Comparison of ENCODE assay signal across 30 mouse cellular contexts in the genomic region with DNA sequence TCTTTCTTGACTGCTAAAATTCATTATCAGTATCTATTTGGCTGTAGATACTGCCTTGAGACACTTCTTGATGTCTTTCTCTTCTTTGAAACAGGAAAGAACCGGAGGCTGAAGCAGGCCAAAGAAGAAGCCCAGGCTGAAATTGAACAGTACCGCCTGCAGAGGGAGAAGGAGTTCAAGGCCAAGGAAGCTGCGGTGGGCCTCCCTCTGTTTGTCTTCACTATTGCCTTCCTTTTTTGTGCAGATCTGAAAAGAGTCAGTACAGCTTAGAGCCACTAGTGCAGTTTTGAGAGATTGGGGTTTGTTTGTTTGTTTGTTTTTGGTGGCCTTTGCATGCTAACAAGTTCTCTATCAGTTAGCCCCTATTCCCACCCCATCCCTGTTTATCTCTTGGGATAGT. TPM values are rescaled to one million over a fixed set of nuclear protein-coding genes. Genes with fewer than 3 reads are reported as not detected.
DNase-seq lines count a peak whose midpoint lies in the region; ATAC-seq and TF ChIP-seq lines count a peak whose summit lies in the region.
"Had no signal": no experiment of that assay in that cellular context is flagged by ENCODE, and none has a peak within 500 bp of the region (broad histone marks: within the 10 kb centered on the region; RNA-seq: fewer than 3 reads in every experiment).

No protein-coding gene starts in this region.

- intact Hi-C loops in heart, postnatal 25 days (cut with DNase I) = no loop called here

- 72% methylated on average over 3 of the region's 3 CpGs for WGBS in forebrain, postnatal 0 days
- WGBS in forebrain, embryonic 11.5 days = 92% methylated on average over 3 of the region's 3 CpGs
- WGBS in thymus, adult 2 months = 58% methylated on average over 3 of the region's 3 CpGs
- 84% methylated on average over 3 of the region's 3 CpGs for WGBS in kidney, embryonic 16.5 days

- TF ChIP-seq CTCF in forebrain, postnatal 0 days (IDR thresholded peaks at IDR 0.05; ENCODE audit: low read depth) = peak; percentile 33; the same call in 1 of the 2 replicates
- no peak for TF ChIP-seq CTCF in thymus, adult 2 months (IDR thresholded peaks at IDR 0.05; ENCODE audit: borderline replicate concordance, control insufficient read depth, extremely low read depth, insufficient read depth, low read length, poor library complexity)

- H3K9ac ChIP-seq in forebrain, postnatal 0 days = no peak overlapping the region
- H3K9ac ChIP-seq in forebrain, embryonic 11.5 days (ENCODE audit: low read length) = no peak overlapping the region
- H3K9ac ChIP-seq in kidney, embryonic 16.5 days (replicated peaks; ENCODE audit: low read length) = no peak overlapping the region
- H3K9ac ChIP-seq: embryonic facial prominence, embryonic 15.5 days; forebrain, embryonic 15.5 days; heart, embryonic 12.5 days; hindbrain, embryonic 12.5 days; limb, embryonic 15.5 days; liver, embryonic 14.5 days; lung, embryonic 14.5 days; midbrain, embryonic 15.5 days; neural tube, embryonic 15.5 days had no signal

- H3K4me3 ChIP-seq in forebrain, postnatal 0 days (ENCODE audit: low read depth, low read length) = no peak overlapping the region
- H3K4me3 ChIP-seq in forebrain, embryonic 11.5 days (ENCODE audit: low read depth, low read length) = no peak overlapping the region
- H3K4me3 ChIP-seq in thymus, adult 2 months (ENCODE audit: control insufficient read depth, insufficient read depth, low read length) = no peak overlapping the region
- H3K4me3 ChIP-seq in kidney, embryonic 16.5 days (ENCODE audit: low read length) = no peak overlapping the region
- H3K4me3 ChIP-seq: embryonic facial prominence, embryonic 15.5 days; forebrain, embryonic 15.5 days; heart, embryonic 12.5 days; hindbrain, embryonic 12.5 days; limb, embryonic 15.5 days; midbrain, embryonic 15.5 days; neural tube, embryonic 15.5 days had no signal

- no peak overlapping the region for H3K27ac ChIP-seq in forebrain, postnatal 0 days (ENCODE audit: low read depth, low read length)
- no peak overlapping the region for H3K27ac ChIP-seq in forebrain, embryonic 11.5 days (ENCODE audit: low read depth, low read length)
- no peak overlapping the region for H3K27ac ChIP-seq in thymus, adult 2 months (ENCODE audit: control insufficient read depth, insufficient read depth, low read length)
- H3K27ac ChIP-seq in kidney, embryonic 16.5 days (ENCODE audit: low read length) = no peak overlapping the region
- H3K27ac ChIP-seq: embryonic facial prominence, embryonic 15.5 days; forebrain, embryonic 15.5 days; hindbrain, embryonic 12.5 days; kidney, postnatal 0 days; limb, embryonic 15.5 days; liver, embryonic 14.5 days; midbrain, embryonic 15.5 days; neural tube, embryonic 15.5 days had no signal

- TF ChIP-seq POLR2A in thymus, adult 2 months (IDR thresholded peaks at IDR 0.05; ENCODE audit: control insufficient read depth, extremely low read depth, insufficient read depth, low read length, poor library complexity) = no peak

- DNase-seq in forebrain, postnatal 0 days = no peak
- no peak for DNase-seq in forebrain, embryonic 11.5 days (ENCODE audit: low spot score)
- DNase-seq in thymus, adult 2 months = peak; percentile 16
- no peak for DNase-seq in thymus, adult 18-20 months
- DNase-seq in naive thymus-derived CD4-positive, alpha-beta T cell, adult 2 months (ENCODE audit: low read depth) = peak; percentile 64
- DNase-seq in heart, postnatal 25 days (ENCODE audit: low spot score) = no peak
- DNase-seq in adrenal gland, postnatal 10 days = no peak
- DNase-seq: adrenal gland, postnatal 36 days; gastrocnemius, postnatal 10 days; heart, adult 11 months; heart, postnatal 10 days; kidney, adult 11 months; lung, embryonic 14.5 days; lung, postnatal 4 days; right cerebral cortex, adult 18-20 months had no signal

- no peak for ATAC-seq in forebrain, postnatal 0 days
- ATAC-seq in forebrain, embryonic 11.5 days (replicated peaks; ENCODE audit: low FRiP score) = no peak
- no peak for ATAC-seq in kidney, embryonic 16.5 days (ENCODE audit: low FRiP score, low TSS enrichment)
- ATAC-seq: forebrain, embryonic 15.5 days; midbrain, embryonic 15.5 days had no signal

- no peak overlapping the region for H3K4me2 ChIP-seq in forebrain, postnatal 0 days (ENCODE audit: low read depth)
- H3K4me2 ChIP-seq in forebrain, embryonic 11.5 days (ENCODE audit: low read depth, low read length, severe bottlenecking) = no peak overlapping the region
- no peak overlapping the region for H3K4me2 ChIP-seq in kidney, embryonic 16.5 days (replicated peaks; ENCODE audit: low read depth, low read length)
- H3K4me2 ChIP-seq: embryonic facial prominence, embryonic 15.5 days; forebrain, embryonic 15.5 days; heart, embryonic 12.5 days; hindbrain, embryonic 12.5 days; limb, embryonic 15.5 days; lung, embryonic 14.5 days; midbrain, embryonic 15.5 days; neural tube, embryonic 15.5 days had no signal

- no peaks in the 10 kb centered on the region for H3K27me3 ChIP-seq in forebrain, postnatal 0 days (ENCODE audit: insufficient read depth, low read length)
- no peaks in the 10 kb centered on the region for H3K27me3 ChIP-seq in forebrain, embryonic 11.5 days (ENCODE audit: control insufficient read depth, insufficient read depth, low read length)
- H3K27me3 ChIP-seq in thymus, adult 2 months (ENCODE audit: control insufficient read depth, insufficient read depth, low read length) = no peaks in the 10 kb centered on the region
- no peaks in the 10 kb centered on the region for H3K27me3 ChIP-seq in kidney, embryonic 16.5 days (ENCODE audit: insufficient read depth, low read length)
- H3K27me3 ChIP-seq: embryonic facial prominence, embryonic 15.5 days; forebrain, embryonic 15.5 days; heart, embryonic 12.5 days; hindbrain, embryonic 12.5 days; limb, embryonic 15.5 days; midbrain, embryonic 15.5 days; neural tube, embryonic 15.5 days had no signal

- H3K4me1 ChIP-seq in forebrain, postnatal 0 days (ENCODE audit: insufficient read depth) = peaks cover 11% of the 10 kb centered on the region; the same call in 1 of the 2 replicates
- peaks cover 9% of the 10 kb centered on the region for H3K4me1 ChIP-seq in forebrain, embryonic 11.5 days (replicated peaks; ENCODE audit: control insufficient read depth, insufficient read depth, low read length)
- H3K4me1 ChIP-seq in thymus, adult 2 months (replicated peaks; ENCODE audit: control insufficient read depth, insufficient read depth, low read length) = peaks cover 15% of the 10 kb centered on the region
- peaks cover 30% of the 10 kb centered on the region for H3K4me1 ChIP-seq in kidney, embryonic 16.5 days (ENCODE audit: insufficient read depth, low read length)

- no peaks in the 10 kb centered on the region for H3K9me3 ChIP-seq in forebrain, postnatal 0 days (ENCODE audit: low read length)
- no peaks in the 10 kb centered on the region for H3K9me3 ChIP-seq in forebrain, embryonic 11.5 days (ENCODE audit: control insufficient read depth, low read length)
- no peaks in the 10 kb centered on the region for H3K9me3 ChIP-seq in kidney, embryonic 16.5 days (ENCODE audit: low read length)
- H3K9me3 ChIP-seq: embryonic facial prominence, embryonic 15.5 days; forebrain, embryonic 15.5 days; heart, embryonic 12.5 days; hindbrain, embryonic 12.5 days; limb, embryonic 15.5 days; midbrain, embryonic 15.5 days; neural tube, embryonic 15.5 days had no signal

- H3K36me3 ChIP-seq in forebrain, postnatal 0 days (ENCODE audit: insufficient read depth) = peaks cover 34% of the 10 kb centered on the region
- peaks cover 6% of the 10 kb centered on the region; the same call in 1 of the 2 replicates for H3K36me3 ChIP-seq in forebrain, embryonic 11.5 days (ENCODE audit: control insufficient read depth, insufficient read depth, low read length)
- peaks cover 37% of the 10 kb centered on the region for H3K36me3 ChIP-seq in thymus, adult 2 months (ENCODE audit: control insufficient read depth, insufficient read depth, low read length)
- H3K36me3 ChIP-seq in kidney, embryonic 16.5 days (ENCODE audit: insufficient read depth, low read length) = peaks cover 42% of the 10 kb centered on the region

RNA-seq across cellular contexts. Expression of a gene that starts 3.9 kb away (rescaled TPM):
- 222 and 234 TPM in 2 replicates for total RNA-seq in forebrain, postnatal 0 days (2014; rRNA removed)
- 389 and 442 TPM in 2 replicates for polyA plus RNA-seq in forebrain, postnatal 0 days (2015; fragmentation: Nextera tagmentation; extraction: Ambion mirVana)
- polyA plus RNA-seq in forebrain, embryonic 11.5 days (2014; fragmentation: Nextera tagmentation; extraction: Ambion mirVana) = 298 and 308 TPM in 2 replicates
- 39.4 and 41.5 TPM in 2 replicates for polyA plus RNA-seq in thymus, adult 2 months (2012; rRNA removed)
- total RNA-seq in heart, postnatal 25 days (2021) = 100 to 1,000 TPM; 144 to 162 TPM
- 100 to 1,000 TPM; 128 to 131 TPM for total RNA-seq in adrenal gland, postnatal 10 days (2021)
- polyA plus RNA-seq in kidney, embryonic 16.5 days (2015; fragmentation: Nextera tagmentation; extraction: Ambion mirVana) = 305 and 320 TPM in 2 replicates

RNA-seq across cellular contexts. Expression of a gene that starts 10.1 kb away (rescaled TPM):
- total RNA-seq in forebrain, postnatal 0 days (2014; rRNA removed) = 4.5 and 5.9 TPM in 2 replicates
- 4.2 and 5.5 TPM in 2 replicates for polyA plus RNA-seq in forebrain, postnatal 0 days (2015; fragmentation: Nextera tagmentation; extraction: Ambion mirVana)
- 6.0 and 8.1 TPM in 2 replicates for polyA plus RNA-seq in forebrain, embryonic 11.5 days (2014; fragmentation: Nextera tagmentation; extraction: Ambion mirVana)
- 15.7 and 20.9 TPM in 2 replicates for polyA plus RNA-seq in thymus, adult 2 months (2012; rRNA removed)
- total RNA-seq in heart, postnatal 25 days (2021) = 10 to 100 TPM in 1 of 2 experiments, 1 to 10 TPM in 1; 9.8 to 10.9 TPM
- 10 to 100 TPM; 10.8 to 15.0 TPM for total RNA-seq in adrenal gland, postnatal 10 days (2021)
- 6.6 TPM in 2 replicates for polyA plus RNA-seq in kidney, embryonic 16.5 days (2015; fragmentation: Nextera tagmentation; extraction: Ambion mirVana)

RNA-seq across cellular contexts. Expression of a gene that starts 52.7 kb away (rescaled TPM):
- total RNA-seq in forebrain, postnatal 0 days (2014; rRNA removed) = 9.8 and 13.0 TPM in 2 replicates
- polyA plus RNA-seq in forebrain, postnatal 0 days (2015; fragmentation: Nextera tagmentation; extraction: Ambion mirVana) = 2.6 and 3.8 TPM in 2 replicates
- polyA plus RNA-seq in forebrain, embryonic 11.5 days (2014; fragmentation: Nextera tagmentation; extraction: Ambion mirVana) = 10.7 and 11.0 TPM in 2 replicates
- polyA plus RNA-seq in thymus, adult 2 months (2012; rRNA removed) = 132 and 204 TPM in 2 replicates
- total RNA-seq in heart, postnatal 25 days (2021) = 10 to 100 TPM; 36.9 to 41.9 TPM
- 10 to 100 TPM; 13.7 to 14.9 TPM for total RNA-seq in adrenal gland, postnatal 10 days (2021)
- polyA plus RNA-seq in kidney, embryonic 16.5 days (2015; fragmentation: Nextera tagmentation; extraction: Ambion mirVana) = 4.8 and 5.6 TPM in 2 replicates

RNA-seq across cellular contexts. Expression of a gene that starts 56.6 kb away (rescaled TPM):
- total RNA-seq in forebrain, postnatal 0 days (2014; rRNA removed) = not detected in 2 replicates
- polyA plus RNA-seq in forebrain, postnatal 0 days (2015; fragmentation: Nextera tagmentation; extraction: Ambion mirVana) = not detected in 2 replicates
- polyA plus RNA-seq in forebrain, embryonic 11.5 days (2014; fragmentation: Nextera tagmentation; extraction: Ambion mirVana) = not detected in 2 replicates
- polyA plus RNA-seq in thymus, adult 2 months (2012; rRNA removed) = not detected in 2 replicates
- not detected for total RNA-seq in heart, postnatal 25 days (2021)
- total RNA-seq in adrenal gland, postnatal 10 days (2021) = not detected
- polyA plus RNA-seq in kidney, embryonic 16.5 days (2015; fragmentation: Nextera tagmentation; extraction: Ambion mirVana) = not detected in 2 replicates
- total RNA-seq: adrenal gland, postnatal 36 days; gastrocnemius, postnatal 10 days; heart, postnatal 10 days; layer of hippocampus, adult 18-20 months; left cerebral cortex, postnatal 36 days; megakaryocyte-erythroid progenitor cell, adult 5-6 weeks had no signal
- polyA plus RNA-seq: embryonic facial prominence, embryonic 15.5 days; forebrain, embryonic 15.5 days; heart, embryonic 12.5 days; hindbrain, embryonic 12.5 days; kidney, postnatal 0 days; limb, embryonic 15.5 days; liver, embryonic 14.5 days; lung, embryonic 14.5 days; midbrain, embryonic 15.5 days; neural tube, embryonic 15.5 days; stomach, embryonic 16.5 days; urinary bladder, adult 2 months had no signal

Comparison
In these comparisons a context has a peak if more than half of its experiments do, and no peak if none do; other contexts are left out.
1. DNase-seq: peak in thymus, adult 2 months (single experiment) and naive thymus-derived CD4-positive, alpha-beta T cell, adult 2 months (single experiment); none in forebrain, postnatal 0 days (single experiment), forebrain, embryonic 11.5 days (single experiment), thymus, adult 18-20 months (0 of 2), heart, postnatal 25 days (single experiment) and adrenal gland, postnatal 10 days (single experiment).
2. RNA of a gene that starts 52.7 kb away (polyA plus RNA-seq): 132 to 204 TPM in thymus, adult 2 months; 10.7 to 11.0 TPM in forebrain, embryonic 11.5 days, 4.8 to 5.6 TPM in kidney, embryonic 16.5 days and 2.6 to 3.8 TPM in forebrain, postnatal 0 days; every median in the first group is over 10 times any median in the second.